Mouse (Mus musculus): Measurements from ENCODE around the gene Klkb1.
"Not testable (repeated sequence)": the region's sequence is repeated elsewhere in the genome, so short reads cannot be mapped to it uniquely, and the experiment has no call there.

The Klkb1 gene

GRCm38 (mm10) chr8:45294687-45295086 is at the start of gene Klkb1:
Gene Klkb1 (minus strand): TSS chr8:45294859.
- DNase-seq (ENCODE audit: low spot score in 2 of 2) = no peak

- no peak for DNase-seq (ENCODE audit: low spot score in 2 of 2)
Measured at GRCm38 (mm10) chr8:45344298-45344697, 49.6 kb upstream of the Klkb1 start.

- no peak for DNase-seq (ENCODE audit: low spot score in 2 of 2)
Measured at GRCm38 (mm10) chr8:45341630-45342628, 47.3 kb upstream of the Klkb1 start.

GRCm38 (mm10) chr8:45333493-45333892 is 38.8 kb upstream of the Klkb1 start:
- no peak for DNase-seq (ENCODE audit: low spot score in 2 of 2)

GRCm38 (mm10) chr8:45332685-45333409 is 38.2 kb upstream of the Klkb1 start, which contains the start of gene Cyp4v3:
Gene Cyp4v3 (minus strand): TSS chr8:45333216.
- DNase-seq (ENCODE audit: low spot score in 2 of 2) = peak in 1 of 2 experiments; percentile 30

- no peak for DNase-seq (ENCODE audit: low spot score in 2 of 2)
Measured at GRCm38 (mm10) chr8:45330856-45331255, 36.2 kb upstream of the Klkb1 start.

- no peak for DNase-seq (ENCODE audit: low spot score in 2 of 2)
Measured at GRCm38 (mm10) chr8:45329206-45329980, 34.7 kb upstream of the Klkb1 start.

GRCm38 (mm10) chr8:45327076-45327475 is 32.4 kb upstream of the Klkb1 start:
- DNase-seq (ENCODE audit: low spot score in 2 of 2) = not testable (repeated sequence)

- no peak for DNase-seq (ENCODE audit: low spot score in 2 of 2)
Measured at GRCm38 (mm10) chr8:45324151-45324550, 29.5 kb upstream of the Klkb1 start.

GRCm38 (mm10) chr8:45321365-45321764 is 26.7 kb upstream of the Klkb1 start:
- DNase-seq (ENCODE audit: low spot score in 2 of 2) = no peak

GRCm38 (mm10) chr8:45320930-45321329 is 26.3 kb upstream of the Klkb1 start:
- DNase-seq (ENCODE audit: low spot score in 2 of 2) = no peak

- DNase-seq (ENCODE audit: low spot score in 2 of 2) = no peak
Measured at GRCm38 (mm10) chr8:45310967-45311366, 16.3 kb upstream of the Klkb1 start.

GRCm38 (mm10) chr8:45308366-45308765 is 13.7 kb upstream of the Klkb1 start, which contains the start of gene Gm45753:
Gene Gm45753 (minus strand): TSS chr8:45308466.
- DNase-seq (ENCODE audit: low spot score in 2 of 2) = no peak

GRCm38 (mm10) chr8:45305479-45305878 is 10.8 kb upstream of the Klkb1 start:
- no peak for DNase-seq (ENCODE audit: low spot score in 2 of 2)

- no peak for DNase-seq (ENCODE audit: low spot score in 2 of 2)
Measured at GRCm38 (mm10) chr8:45304354-45304753, 9.7 kb upstream of the Klkb1 start.

GRCm38 (mm10) chr8:45302390-45302789 is 7.7 kb upstream of the Klkb1 start:
- no peak for DNase-seq (ENCODE audit: low spot score in 2 of 2)

GRCm38 (mm10) chr8:45295276-45295675 is 617 bp upstream of the Klkb1 start:
- DNase-seq (ENCODE audit: low spot score in 2 of 2) = no peak

- peak in 1 of 2 experiments; percentile 45 for DNase-seq (ENCODE audit: low spot score in 2 of 2)
Measured at GRCm38 (mm10) chr8:45291790-45292189, 2.9 kb downstream of the Klkb1 start.

- no peak for DNase-seq (ENCODE audit: low spot score in 2 of 2)
Measured at GRCm38 (mm10) chr8:45281630-45282029, 13.0 kb downstream of the Klkb1 start.

GRCm38 (mm10) chr8:45277453-45277852 is 17.2 kb downstream of the Klkb1 start:
- no peak for DNase-seq (ENCODE audit: low spot score in 2 of 2)

- DNase-seq (ENCODE audit: low spot score in 2 of 2) = no peak
Measured at GRCm38 (mm10) chr8:45274317-45274716, 20.3 kb downstream of the Klkb1 start.

- DNase-seq (ENCODE audit: low spot score in 2 of 2) = no peak
Measured at GRCm38 (mm10) chr8:45269056-45269455, 25.6 kb downstream of the Klkb1 start.
